Mouse (Mus musculus) liver, embryonic 11.5 days (tissue): ENCODE measurements around the gene Ntn4. TPM values are rescaled to one million over a fixed set of nuclear protein-coding genes. Genes with fewer than 3 reads are reported as not detected.
A peak's percentile ranks its signal among the peaks of the same experiment; 100 is the strongest.

Experiments used
- ATAC-seq: fragments of 200-750 bp; cut with Nextera tagmentation; replicated peaks from 2 replicates; pipeline ENCODE4 v1.8.0; 2017; ENCODE audit warnings: moderate number of reproducible peaks, mild to moderate bottlenecking, moderate TSS enrichment, moderate library complexity; ENCODE audit not compliant: low FRiP score
- DNase-seq: peaks from one replicate; pipeline ENCODE4 v3.0.0-alpha.2; 2017; ENCODE audit warnings: low spot score
- H3K27ac ChIP-seq: fragments of 300-500 bp; sonication (generic); 2 replicates; pipeline ENCODE4 v1.5.1; 2014; ENCODE audit warnings: mild to moderate bottlenecking, low read depth, low read length, control low read depth
- H3K27me3 ChIP-seq: fragments of 300-500 bp; sonication (generic); replicated peaks from 2 replicates; pipeline ENCODE4 v1.6.1; 2014; ENCODE audit warnings: low read length, mixed read lengths; ENCODE audit not compliant: control insufficient read depth, insufficient read depth
- H3K36me3 ChIP-seq: fragments of 300-500 bp; sonication (generic); 2 replicates; pipeline ENCODE4 v1.6.1; 2014; ENCODE audit warnings: mild to moderate bottlenecking, low read length, moderate library complexity, mixed read lengths; ENCODE audit not compliant: control insufficient read depth, insufficient read depth
- H3K4me1 ChIP-seq: fragments of 300-500 bp; sonication (generic); replicated peaks from 2 replicates; pipeline ENCODE4 v1.6.1; 2014; ENCODE audit warnings: low read length, mixed read lengths; ENCODE audit not compliant: control insufficient read depth, insufficient read depth
- H3K4me2 ChIP-seq: fragments of 300-500 bp; sonication (generic); 2 replicates; pipeline ENCODE4 v1.6.1; 2014; ENCODE audit warnings: mild to moderate bottlenecking, control low read depth, moderate library complexity
- H3K4me3 ChIP-seq: fragments of 300-500 bp; sonication (generic); 2 replicates; pipeline ENCODE4 v1.5.1; 2014; ENCODE audit warnings: low read depth, low read length, control low read depth
- H3K9ac ChIP-seq: fragments of 300-500 bp; sonication (generic); 2 replicates; pipeline ENCODE4 v1.6.1; 2014; ENCODE audit warnings: low read depth, low read length, control low read depth
- H3K9me3 ChIP-seq: fragments of 300-500 bp; sonication (generic); 2 replicates; pipeline ENCODE4 v1.6.1; 2016; ENCODE audit warnings: low read length, inconsistent platforms, mixed read lengths; ENCODE audit not compliant: control insufficient read depth
- WGBS: fragments of 180-500 bp; shearing (Covaris S2); extraction: QIAGEN DNeasy Blood & Tissue Kit; methylation state at CpG from one replicate; pipeline ENCODE4 v1.1.7; 2014; 5-methylcytosine and 5-hydroxymethylcytosine counted together
- polyA plus RNA-seq: library from polyadenylated mRNA; unstranded; fragments of >200 nt; fragmentation: Nextera tagmentation; extraction: Ambion mirVana; gene quantifications from 2 replicates; pipeline ENCODE4 v1.2.1, GENCODE M21; 2014

Ntn4 gene
- polyA plus RNA-seq, 1 experiment from 2014 or later, result 0.60 TPM

DNA sequence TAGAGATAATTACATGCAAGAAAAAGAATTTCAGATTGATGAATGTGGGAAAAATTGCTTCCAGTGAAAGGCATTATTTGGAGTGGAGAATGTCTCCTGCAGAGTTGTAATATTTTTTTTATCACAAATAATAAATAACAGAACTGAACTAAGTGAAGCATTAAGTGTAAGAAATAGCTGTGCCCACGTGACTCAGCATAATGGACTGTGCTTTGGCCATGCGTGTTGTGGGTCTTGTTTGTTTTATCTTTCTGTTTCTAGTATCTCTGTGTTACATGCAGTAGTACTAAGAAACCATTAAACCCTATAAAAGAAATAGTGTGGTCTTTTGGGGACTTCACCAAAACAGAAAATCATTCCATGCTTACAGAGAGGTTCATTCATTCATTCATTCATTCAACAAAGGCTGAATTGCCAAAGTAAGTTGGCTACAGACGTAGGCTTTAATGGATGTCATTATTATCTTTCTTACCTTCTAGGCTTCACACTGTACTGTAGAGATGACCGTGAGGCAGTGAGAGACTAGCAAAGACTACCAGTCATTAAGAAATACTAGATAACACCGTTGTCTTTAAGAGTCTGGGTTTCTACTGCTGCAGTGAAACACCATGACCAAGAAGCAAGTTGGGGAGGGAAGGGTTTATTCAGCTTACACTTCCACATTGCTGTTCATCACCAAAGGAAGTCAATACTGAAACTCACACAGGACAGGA lies 81.3 kb downstream of the Ntn4 start:
- no peaks in the 10 kb centered on the region for H3K9me3 ChIP-seq
- peak overlapping the region; percentile 38; the same call in 1 of the 2 replicates for H3K27ac ChIP-seq
- no peak overlapping the region for H3K9ac ChIP-seq
- peak; percentile 53; the same call in 1 of the 2 replicates for ATAC-seq
- no peak overlapping the region for H3K4me3 ChIP-seq
- 71% methylated on average over 5 of the region's 5 CpGs for WGBS
- peaks cover 11% of the 10 kb centered on the region for H3K4me1 ChIP-seq
- no peaks in the 10 kb centered on the region for H3K27me3 ChIP-seq
- no peaks in the 10 kb centered on the region for H3K36me3 ChIP-seq
- no peak for DNase-seq
- H3K4me2 ChIP-seq, result no peak overlapping the region

DNA sequence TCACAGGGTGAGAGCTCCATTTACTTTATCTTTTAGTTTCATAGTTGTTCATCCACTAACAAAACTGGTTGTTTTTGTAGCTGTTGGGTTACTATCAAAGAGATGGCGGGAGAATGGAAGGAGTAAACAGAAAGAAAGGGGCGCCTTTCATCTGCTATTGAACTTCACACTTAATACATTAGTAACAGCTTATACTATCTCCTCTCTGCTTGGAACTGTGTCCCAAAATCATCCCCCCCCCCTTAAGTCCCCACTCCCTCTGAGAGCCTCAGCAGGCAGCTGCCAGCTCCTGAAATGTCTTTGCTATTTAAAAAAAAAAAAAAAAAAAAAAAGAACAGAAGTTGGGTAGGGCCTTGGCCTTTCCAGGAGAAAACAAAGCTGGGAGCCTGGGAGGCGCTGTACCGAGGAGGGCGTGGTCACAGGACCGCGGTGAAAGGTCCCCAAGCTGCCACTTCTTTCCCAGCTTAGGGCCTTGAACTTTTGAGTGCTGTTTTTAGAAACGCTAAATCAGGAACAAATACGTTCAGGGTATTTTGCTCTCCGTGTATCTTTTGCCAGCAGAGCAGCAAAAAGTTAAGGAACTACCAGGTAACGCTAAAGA lies 83.6 kb downstream of the Ntn4 start:
- ATAC-seq, result no peak; the same call in 1 of the 2 replicates
- no peak for DNase-seq
- H3K27me3 ChIP-seq, result no peaks in the 10 kb centered on the region
- no peak overlapping the region for H3K9ac ChIP-seq
- no peaks in the 10 kb centered on the region for H3K9me3 ChIP-seq
- H3K36me3 ChIP-seq, result no peaks in the 10 kb centered on the region
- H3K4me1 ChIP-seq, result peaks cover 11% of the 10 kb centered on the region
- H3K27ac ChIP-seq, result no peak overlapping the region; the same call in 1 of the 2 replicates
- no peak overlapping the region; the same call in 1 of the 2 replicates for H3K4me3 ChIP-seq
- H3K4me2 ChIP-seq, result peak overlapping the region; percentile 45
- WGBS, result 13% methylated on average over 11 of the region's 11 CpGs

DNA sequence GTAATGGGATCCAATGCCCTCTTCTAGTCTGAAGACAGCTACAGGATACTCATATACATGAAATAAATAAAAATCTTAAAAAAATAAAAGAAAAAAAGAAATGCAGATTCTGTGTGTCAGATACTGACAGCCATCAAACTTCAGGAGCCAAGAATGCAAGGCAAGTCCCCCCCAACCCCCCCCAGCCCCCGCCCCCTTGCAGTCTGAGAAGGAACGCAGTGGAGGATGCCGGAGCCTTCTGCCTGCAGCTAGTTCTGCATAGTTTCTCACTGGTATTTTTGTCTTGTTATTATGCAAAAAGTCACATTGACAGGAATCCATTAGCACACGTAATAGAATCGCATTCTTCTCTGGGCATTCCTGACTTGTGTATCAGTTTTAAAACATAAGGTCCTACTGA lies 87.7 kb downstream of the Ntn4 start:
- ATAC-seq (no peak), DNase-seq (no peak)
- Histone ChIP-seq H3K27ac (no peak overlapping the region), H3K36me3 (no peaks in the 10 kb centered on the region), H3K9me3 (no peaks in the 10 kb centered on the region), H3K9ac (no peak overlapping the region), H3K27me3 (no peaks in the 10 kb centered on the region), H3K4me1 (peaks cover 29% of the 10 kb centered on the region), H3K4me2 (no peak overlapping the region), H3K4me3 (no peak overlapping the region)
- WGBS, result 79% methylated on average over 5 of the region's 5 CpGs

DNA sequence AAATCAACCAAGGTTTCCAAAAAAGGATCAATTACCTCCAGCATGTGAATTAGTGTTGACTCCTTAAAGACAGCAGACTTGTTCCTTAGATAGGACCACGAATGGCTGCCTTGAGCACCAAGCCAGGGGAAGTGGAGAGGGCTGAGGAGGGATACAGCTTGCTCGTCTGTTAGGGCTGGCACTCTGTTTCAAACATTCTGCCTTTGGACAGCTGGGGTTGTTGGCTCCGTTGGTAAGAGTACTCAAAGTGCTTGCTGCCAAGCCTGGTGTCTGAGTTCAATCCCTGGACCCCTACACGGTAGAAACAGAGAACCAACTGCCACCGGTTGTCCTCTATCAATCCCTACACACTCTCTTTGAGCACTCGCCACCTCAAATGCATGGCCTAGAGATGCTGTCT lies 90.0 kb downstream of the Ntn4 start:
- H3K27ac ChIP-seq, result peak overlapping the region; percentile 89
- peaks cover 18% of the 10 kb centered on the region for H3K4me1 ChIP-seq
- WGBS, result 69% methylated on average over 6 of the region's 6 CpGs
- peak overlapping the region; percentile 27; the same call in 1 of the 2 replicates for H3K4me2 ChIP-seq
- no peaks in the 10 kb centered on the region for H3K9me3 ChIP-seq
- H3K36me3 ChIP-seq, result no peaks in the 10 kb centered on the region
- ATAC-seq, result 0 out of 2 replicates have a peak, but pooled peaks have one; percentile 4
- no peak for DNase-seq
- no peak overlapping the region for H3K4me3 ChIP-seq
- 0 out of 2 replicates have a peak overlapping the region, but pooled peaks have one; percentile 2 for H3K9ac ChIP-seq
- H3K27me3 ChIP-seq, result no peaks in the 10 kb centered on the region

DNA sequence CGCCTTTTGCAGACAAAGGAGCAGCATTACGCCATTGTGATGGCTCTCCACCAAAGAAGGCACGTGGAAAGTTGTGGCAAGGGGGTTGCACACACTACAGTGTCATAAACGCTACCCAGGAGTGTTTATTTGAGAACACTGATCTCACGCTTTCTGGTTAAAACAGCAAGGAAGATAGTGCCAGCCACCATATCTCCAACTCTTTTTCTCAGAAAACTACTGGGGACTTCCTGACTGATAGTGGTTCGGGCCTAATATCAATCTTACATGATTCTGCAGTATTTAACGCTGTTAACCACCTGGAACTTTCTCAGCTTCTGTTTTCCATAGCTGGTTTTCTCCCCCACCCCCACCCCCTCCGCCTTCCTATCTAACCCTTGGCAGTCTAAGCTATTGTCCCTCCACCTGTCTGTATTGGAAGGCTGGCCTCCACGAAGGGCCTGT lies 90.8 kb downstream of the Ntn4 start:
- ATAC-seq (peak; percentile 89), DNase-seq (no peak)
- 42% methylated on average over 9 of the region's 9 CpGs for WGBS

DNA sequence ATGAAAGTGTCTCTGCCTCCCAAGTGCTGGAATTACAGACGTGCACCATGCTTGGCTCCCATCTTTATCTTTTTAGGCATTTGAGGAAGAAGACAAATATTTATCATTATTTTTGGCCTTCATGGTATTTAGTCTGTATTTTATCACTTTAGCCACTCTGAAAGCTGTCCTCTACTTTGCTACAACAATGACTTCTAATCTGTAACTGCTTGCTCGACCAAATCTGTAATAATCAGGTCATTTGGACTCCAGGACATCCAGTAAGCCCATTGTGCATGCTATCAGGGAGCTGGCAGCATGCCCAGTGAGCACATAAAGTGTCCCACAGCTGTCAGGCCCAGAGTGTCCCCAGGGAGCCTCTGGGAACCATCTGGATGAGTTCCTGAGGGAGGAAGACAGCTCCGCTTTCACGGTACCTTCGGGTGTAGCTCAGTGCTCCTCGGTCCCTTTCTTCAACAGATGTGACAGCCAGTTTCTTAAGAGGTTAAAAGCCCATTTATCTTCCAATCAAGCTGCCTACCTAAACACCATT lies 95.7 kb downstream of the Ntn4 start:
- H3K9me3 ChIP-seq, result no peaks in the 10 kb centered on the region
- no peak overlapping the region for H3K27ac ChIP-seq
- no peak overlapping the region for H3K9ac ChIP-seq
- H3K4me2 ChIP-seq, result no peak overlapping the region
- WGBS, result 70% methylated on average over 6 of the region's 6 CpGs
- no peaks in the 10 kb centered on the region for H3K27me3 ChIP-seq
- H3K4me1 ChIP-seq, result peaks cover 13% of the 10 kb centered on the region
- ATAC-seq (no peak), DNase-seq (no peak)
- no peaks in the 10 kb centered on the region for H3K36me3 ChIP-seq
- no peak overlapping the region for H3K4me3 ChIP-seq

More for the DNA sequence above, 90.8 kb downstream of the Ntn4 start:
- Histone ChIP-seq H3K27ac (peak overlapping the region; percentile 89), H3K27me3 (no peaks in the 10 kb centered on the region), H3K4me1 (peaks cover 18% of the 10 kb centered on the region), H3K9me3 (no peaks in the 10 kb centered on the region), H3K9ac (no peak overlapping the region), H3K4me3 (no peak overlapping the region), H3K36me3 (no peaks in the 10 kb centered on the region), H3K4me2 (peak overlapping the region; percentile 38)

DNA sequence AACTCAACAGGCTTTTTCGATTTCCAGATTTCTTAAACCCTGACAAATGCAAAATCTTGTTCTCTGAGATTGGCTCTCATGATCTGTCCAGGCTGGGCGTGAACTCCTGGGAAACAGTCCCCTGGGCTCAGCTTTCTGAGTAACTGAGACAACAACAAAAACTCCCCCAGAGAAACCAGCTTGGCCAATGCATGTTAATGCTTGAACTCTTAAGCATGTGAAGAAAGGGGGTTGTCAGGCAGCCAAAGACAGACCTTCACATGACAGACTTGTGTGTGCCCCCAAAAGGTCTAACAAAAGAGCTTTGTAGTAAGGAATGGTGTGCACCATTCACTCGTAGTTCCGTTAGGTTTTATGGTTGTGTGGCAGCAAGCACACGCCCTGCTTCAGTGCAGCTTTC lies 96.6 kb downstream of the Ntn4 start:
- H3K9ac ChIP-seq, result no peak overlapping the region
- ATAC-seq (no peak), DNase-seq (no peak)
- no peaks in the 10 kb centered on the region for H3K36me3 ChIP-seq
- H3K27ac ChIP-seq, result no peak overlapping the region
- H3K27me3 ChIP-seq, result no peaks in the 10 kb centered on the region
- H3K4me2 ChIP-seq, result no peak overlapping the region
- H3K4me3 ChIP-seq, result no peak overlapping the region
- peaks cover 7% of the 10 kb centered on the region for H3K4me1 ChIP-seq
- H3K9me3 ChIP-seq, result no peaks in the 10 kb centered on the region
- 84% methylated on average over 5 of the region's 5 CpGs for WGBS

DNA sequence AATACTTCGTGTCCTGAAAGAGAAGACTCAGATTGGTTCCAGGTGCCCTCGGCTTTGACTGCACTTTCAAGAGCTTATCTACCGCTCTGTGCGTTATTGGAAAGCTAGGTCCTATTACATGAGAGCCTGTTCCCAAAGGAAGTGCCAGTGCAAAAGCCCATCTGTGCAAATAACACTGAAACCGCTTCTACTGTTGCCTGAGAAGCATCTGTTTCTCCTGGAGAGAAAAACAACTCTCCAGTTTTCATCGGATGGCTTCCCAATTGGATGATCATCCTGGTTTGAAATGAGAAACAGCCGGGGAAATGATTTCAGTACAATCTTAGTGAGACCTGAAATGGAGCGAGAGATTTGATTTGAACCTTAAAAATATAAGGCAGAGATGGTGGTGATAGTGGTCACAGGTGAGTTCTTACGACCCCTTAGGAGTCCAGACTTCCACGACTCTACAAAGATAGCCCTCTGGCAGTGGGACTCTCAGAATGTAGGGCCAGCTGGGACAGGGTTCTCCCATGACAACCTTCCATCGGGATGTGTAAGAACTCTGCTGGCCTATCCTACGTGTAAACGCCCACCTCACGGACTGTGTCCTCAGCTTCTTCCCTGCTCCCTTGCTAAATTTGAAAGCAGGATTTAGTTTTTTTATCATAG lies 101.1 kb downstream of the Ntn4 start:
- Histone ChIP-seq H3K4me3 (no peak overlapping the region), H3K9ac (no peak overlapping the region), H3K4me1 (peaks cover 7% of the 10 kb centered on the region), H3K27me3 (no peaks in the 10 kb centered on the region), H3K4me2 (no peak overlapping the region), H3K9me3 (no peaks in the 10 kb centered on the region), H3K27ac (no peak overlapping the region), H3K36me3 (no peaks in the 10 kb centered on the region)
- ATAC-seq, result no peak
- 81% methylated on average over 14 of the region's 14 CpGs for WGBS
- DNase-seq, result no peak
